Mouse (Mus musculus): ENCODE measurements around the gene Aqp9.

Aqp9 gene

GRCm38 (mm10) chr9:71168511-71168910 is at the start of gene Aqp9:
Gene Aqp9, minus strand, starts transcription at chr9:71168682.
- in situ Hi-C loops (cut with MboI, MseI) = no loop called here

- in situ Hi-C loops (cut with MboI, MseI) = no loop called here
These were observed 49.3 kb upstream of the Aqp9 start for GRCm38 (mm10) chr9:71217793-71218095.

GRCm38 (mm10) chr9:71216996-71217792 is 48.7 kb upstream of the Aqp9 start:
- in situ Hi-C loops (cut with MboI, MseI) = no loop called here

GRCm38 (mm10) chr9:71216036-71216995 is 47.8 kb upstream of the Aqp9 start:
- in situ Hi-C loops (cut with MboI, MseI) = no loop called here

- in situ Hi-C loops (cut with MboI, MseI) = no loop called here
These were observed 47.0 kb upstream of the Aqp9 start, which contains the start of gene Aldh1a2 for GRCm38 (mm10) chr9:71215248-71216035. Gene Aldh1a2, plus strand, starts transcription at chr9:71215789.

- in situ Hi-C loops (cut with MboI, MseI) = loop anchor here (5.0 kb wide), 1 partner anchor 94 kb away; no protein-coding TSS in a partner anchor
These were observed 45.2 kb upstream of the Aqp9 start for GRCm38 (mm10) chr9:71213636-71214035.

GRCm38 (mm10) chr9:71210870-71211269 is 42.4 kb upstream of the Aqp9 start:
- in situ Hi-C loops (cut with MboI, MseI) = loop anchor here (5.0 kb wide), 1 partner anchor 96 kb away; no protein-coding TSS in a partner anchor

GRCm38 (mm10) chr9:71209299-71209698 is 40.8 kb upstream of the Aqp9 start:
- in situ Hi-C loops (cut with MboI, MseI) = no loop called here

- in situ Hi-C loops (cut with MboI, MseI) = no loop called here
These were observed 33.8 kb upstream of the Aqp9 start for GRCm38 (mm10) chr9:71202265-71202664.

- in situ Hi-C loops (cut with MboI, MseI) = no loop called here
These were observed 30.3 kb upstream of the Aqp9 start for GRCm38 (mm10) chr9:71198826-71199225.

- in situ Hi-C loops (cut with MboI, MseI) = no loop called here
These were observed 20.3 kb upstream of the Aqp9 start for GRCm38 (mm10) chr9:71188647-71189415.

- in situ Hi-C loops (cut with MboI, MseI) = no loop called here
These were observed 18.9 kb upstream of the Aqp9 start for GRCm38 (mm10) chr9:71187396-71187795.

- in situ Hi-C loops (cut with MboI, MseI) = no loop called here
These were observed 17.3 kb upstream of the Aqp9 start for GRCm38 (mm10) chr9:71185823-71186222.

- in situ Hi-C loops (cut with MboI, MseI) = no loop called here
These were observed 16.8 kb upstream of the Aqp9 start for GRCm38 (mm10) chr9:71185285-71185684.

GRCm38 (mm10) chr9:71179964-71180700 is 11.7 kb upstream of the Aqp9 start:
- in situ Hi-C loops (cut with MboI, MseI) = loop anchor here (5.0 kb wide), 1 partner anchor 43 kb away; no protein-coding TSS in a partner anchor

GRCm38 (mm10) chr9:71179276-71179896 is 10.9 kb upstream of the Aqp9 start:
- in situ Hi-C loops (cut with MboI, MseI) = no loop called here

GRCm38 (mm10) chr9:71175686-71176085 is 7.2 kb upstream of the Aqp9 start:
- in situ Hi-C loops (cut with MboI, MseI) = no loop called here

GRCm38 (mm10) chr9:71174316-71174975 is 6.0 kb upstream of the Aqp9 start:
- in situ Hi-C loops (cut with MboI, MseI) = no loop called here

- in situ Hi-C loops (cut with MboI, MseI) = no loop called here
These were observed 5.1 kb upstream of the Aqp9 start for GRCm38 (mm10) chr9:71173533-71173932.
